Mouse (Mus musculus): ENCODE measurements at regions not wholly inside any gene's neighbourhood (a gene's known extent, or its start where the extent isn't known, plus 50 kb on each side); places are given as distances from the start of the nearest gene placed in this dataset.

DNA sequence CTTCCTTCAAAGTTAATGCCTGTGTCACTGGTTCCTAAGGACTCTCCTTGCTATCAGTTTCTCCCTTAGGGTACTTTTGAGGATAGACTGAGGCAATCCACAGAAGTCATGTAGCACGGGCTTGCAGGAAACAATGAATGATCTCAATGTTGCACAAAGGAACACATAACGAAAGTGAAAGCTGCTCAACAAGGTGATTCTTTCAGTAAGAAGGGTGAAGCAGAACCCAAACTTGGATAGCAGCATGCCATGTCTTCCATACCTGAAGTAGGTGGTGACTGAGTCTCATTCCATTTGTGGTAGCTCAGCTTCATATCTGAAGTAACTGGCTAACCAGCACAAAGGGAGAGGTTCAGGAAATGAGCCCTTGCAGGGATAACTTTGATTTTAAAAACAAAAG, 325.7 kb downstream of the H2al1j start:
- in situ Hi-C loops (cut with MboI, MseI) = no loop called here

DNA sequence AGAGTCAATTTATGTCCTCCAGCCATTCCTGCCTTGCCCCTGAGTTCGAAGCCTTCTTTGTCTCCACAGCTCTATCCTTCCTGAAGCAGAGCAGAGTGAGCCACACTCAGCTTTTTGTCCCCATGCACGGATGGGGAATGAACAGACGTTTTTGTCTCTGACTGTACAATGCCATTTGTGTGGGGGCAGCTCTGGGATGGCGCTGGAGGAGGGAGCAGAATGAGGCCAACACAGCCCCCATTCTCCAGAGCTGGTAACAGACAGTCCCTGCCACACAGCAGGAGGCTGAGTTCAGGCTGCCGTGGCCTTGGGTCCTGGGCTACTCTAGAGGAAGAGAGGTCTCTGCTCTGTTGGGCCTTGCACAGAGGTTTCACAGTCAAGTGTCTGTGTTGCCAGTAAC, 327.4 kb downstream of the H2al1j start:
- in situ Hi-C loops (cut with MboI, MseI) = no loop called here

- in situ Hi-C loops (cut with MboI, MseI) = no loop called here
Measured at GRCm38 (mm10) chrX:11655466-11655865, 327.8 kb downstream of the H2al1j start.

DNA sequence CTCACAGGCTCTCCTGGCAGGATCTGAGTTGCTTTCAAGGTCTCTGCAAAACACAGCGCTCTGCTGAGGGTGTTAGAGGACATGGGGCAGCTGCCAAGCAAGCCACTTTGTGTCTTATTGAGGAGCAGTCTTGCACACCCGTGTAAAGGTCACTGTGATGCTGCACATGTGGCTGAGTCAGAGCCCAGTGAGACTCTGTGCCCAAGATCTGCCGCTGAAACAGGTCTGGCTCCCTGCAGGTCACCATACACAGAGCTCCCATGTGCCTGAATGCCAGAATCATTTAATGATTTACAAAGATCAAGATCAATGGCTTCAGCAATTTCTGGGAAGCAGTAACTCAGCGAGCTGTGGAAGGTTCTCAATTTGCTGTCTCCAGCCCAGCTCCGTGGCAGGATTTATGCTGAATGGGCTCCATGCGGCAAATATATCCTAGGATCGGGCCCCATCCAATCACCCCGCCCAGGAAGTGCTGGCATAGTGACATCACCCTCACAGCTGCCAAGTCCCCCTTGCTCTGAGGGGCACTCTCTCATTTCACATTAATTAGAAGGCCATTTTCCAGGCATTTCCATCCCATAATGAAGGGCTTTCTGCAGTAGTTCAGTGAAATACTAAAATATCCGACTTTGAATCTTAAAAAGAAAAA, 330.1 kb downstream of the H2al1j start:
- in situ Hi-C loops (cut with MboI, MseI) = no loop called here

- in situ Hi-C loops (cut with MboI, MseI) = no loop called here
Measured at GRCm38 (mm10) chrX:11663187-11663829, 335.7 kb downstream of the H2al1j start.

GRCm38 (mm10) chrX:11664330-11665061, 336.9 kb downstream of the H2al1j start:
- in situ Hi-C loops (cut with MboI, MseI) = no loop called here

- in situ Hi-C loops (cut with MboI, MseI) = no loop called here
Measured at GRCm38 (mm10) chrX:11665077-11665974, 337.7 kb downstream of the H2al1j start.

DNA sequence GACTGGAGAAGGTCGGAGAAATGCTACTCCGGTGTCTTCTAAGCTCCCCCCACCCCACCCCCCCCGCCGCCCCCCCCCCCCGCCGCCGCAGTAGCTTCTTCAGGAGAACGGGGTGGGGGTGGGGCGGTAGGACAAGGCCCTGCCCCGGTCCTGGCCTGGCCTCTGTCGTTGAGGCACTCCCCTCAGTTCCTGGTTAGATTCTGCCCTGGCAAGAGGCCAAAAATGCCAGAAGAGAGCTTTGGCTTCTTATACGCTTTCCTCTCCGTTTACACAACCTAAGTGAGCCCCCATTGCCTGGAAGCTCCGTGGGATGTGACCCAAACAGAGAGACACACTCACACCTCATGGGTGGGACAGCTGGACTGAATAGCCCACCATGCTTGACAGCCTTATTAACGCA, 338.9 kb downstream of the H2al1j start:
- in situ Hi-C loops (cut with MboI, MseI) = no loop called here

DNA sequence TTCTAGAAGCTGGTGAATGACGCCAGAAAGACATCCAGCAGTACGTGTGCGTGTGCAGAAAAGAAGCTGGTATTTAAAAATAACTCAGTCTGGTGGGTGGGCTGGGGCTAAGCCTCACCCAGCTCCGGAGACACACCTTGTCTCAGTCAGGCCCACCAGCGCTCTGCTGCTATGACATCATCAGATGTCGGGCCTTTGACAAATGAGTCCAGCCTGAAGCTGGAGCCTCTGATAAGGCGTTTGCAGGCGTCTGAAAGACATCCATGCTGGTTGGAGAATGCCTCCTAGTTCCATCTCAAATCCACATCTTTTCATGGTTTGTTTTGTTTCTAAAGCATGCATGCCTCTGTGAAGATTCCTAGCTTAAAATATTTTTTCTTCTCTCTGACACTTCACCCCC, 344.2 kb downstream of the H2al1j start:
- in situ Hi-C loops (cut with MboI, MseI) = no loop called here

- in situ Hi-C loops (cut with MboI, MseI) = no loop called here
Measured at GRCm38 (mm10) chrX:11678086-11678485, 350.5 kb downstream of the H2al1j start.

DNA sequence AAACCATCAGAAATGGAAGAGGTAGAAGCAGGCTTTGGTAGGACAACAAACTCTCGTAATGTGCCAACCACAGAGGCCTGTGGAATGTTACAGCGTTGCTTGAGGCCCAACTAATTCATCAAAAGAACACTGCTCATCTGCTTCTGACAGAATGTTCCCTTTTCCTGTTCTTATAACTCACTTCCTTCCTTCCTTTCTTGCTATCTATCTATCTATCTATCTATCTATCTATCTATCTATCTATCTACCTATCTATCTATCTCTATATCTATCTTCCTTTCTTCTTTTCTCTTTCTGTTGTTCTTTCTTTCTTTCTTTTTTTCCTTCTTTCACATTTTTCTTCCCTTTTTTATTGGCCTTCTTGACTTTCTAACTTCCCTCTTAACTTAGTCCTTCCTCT, 353.7 kb downstream of the H2al1j start:
- in situ Hi-C loops (cut with MboI, MseI) = no loop called here

- in situ Hi-C loops (cut with MboI, MseI) = no loop called here
Measured at GRCm38 (mm10) chrX:11689989-11690405, 362.4 kb downstream of the H2al1j start.

DNA sequence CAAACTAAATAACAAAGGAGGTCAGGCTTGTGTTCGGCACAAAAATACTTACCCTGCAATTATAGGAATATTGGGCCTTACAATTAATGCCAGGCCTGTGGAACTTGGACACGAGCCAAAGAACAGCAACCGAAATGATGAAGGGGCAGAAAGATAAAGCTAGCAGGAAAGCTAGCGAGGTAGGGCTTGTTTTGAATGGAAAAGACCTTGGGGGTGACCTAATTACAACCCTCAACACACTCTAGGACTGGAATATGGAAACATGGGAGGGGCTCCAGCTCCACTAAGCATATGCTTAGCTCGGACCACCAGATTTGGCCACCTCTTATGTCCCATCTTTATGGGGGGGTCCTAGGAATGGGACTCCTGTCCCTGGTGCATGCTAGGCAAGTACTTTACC, 362.8 kb downstream of the H2al1j start:
- in situ Hi-C loops (cut with MboI, MseI) = no loop called here

DNA sequence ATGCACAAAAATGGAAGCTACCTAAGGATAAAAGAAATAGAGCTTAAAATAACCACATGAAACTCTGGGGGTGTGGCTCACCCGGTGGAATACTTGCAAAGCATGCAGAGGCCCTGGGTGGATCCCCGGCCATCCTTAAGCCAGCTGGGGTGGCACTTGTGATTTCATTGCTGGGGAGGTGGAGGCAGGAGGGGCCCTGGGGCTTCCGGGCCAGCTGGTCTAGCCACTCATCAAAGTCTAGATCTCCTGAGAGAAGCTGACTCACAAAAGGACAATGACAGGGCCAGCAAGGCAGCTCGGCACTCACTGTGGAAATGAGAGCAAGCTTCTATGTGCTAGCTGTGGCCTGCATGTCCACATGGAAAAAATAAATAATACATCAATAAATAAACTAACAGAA, 363.4 kb downstream of the H2al1j start:
- in situ Hi-C loops (cut with MboI, MseI) = no loop called here

DNA sequence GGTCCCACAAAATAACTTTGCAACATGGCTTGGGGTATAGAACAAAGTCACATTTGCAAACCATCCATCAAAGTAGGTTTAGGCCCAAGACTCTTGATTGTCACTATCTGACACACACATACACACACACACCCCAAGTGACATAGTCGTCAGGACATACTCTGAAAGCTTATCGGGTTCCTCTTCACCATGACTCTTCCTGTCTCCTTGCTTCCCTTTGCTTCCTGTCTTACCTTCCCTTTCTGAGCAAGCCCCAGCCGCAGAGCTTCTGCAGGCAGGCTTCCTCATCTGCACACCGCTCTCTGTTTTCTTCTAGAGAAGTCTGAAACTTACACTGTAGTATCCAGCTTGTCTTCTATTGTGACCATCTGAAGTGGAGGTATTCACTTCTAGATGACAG, 368.9 kb downstream of the H2al1j start:
- in situ Hi-C loops (cut with MboI, MseI) = no loop called here

DNA sequence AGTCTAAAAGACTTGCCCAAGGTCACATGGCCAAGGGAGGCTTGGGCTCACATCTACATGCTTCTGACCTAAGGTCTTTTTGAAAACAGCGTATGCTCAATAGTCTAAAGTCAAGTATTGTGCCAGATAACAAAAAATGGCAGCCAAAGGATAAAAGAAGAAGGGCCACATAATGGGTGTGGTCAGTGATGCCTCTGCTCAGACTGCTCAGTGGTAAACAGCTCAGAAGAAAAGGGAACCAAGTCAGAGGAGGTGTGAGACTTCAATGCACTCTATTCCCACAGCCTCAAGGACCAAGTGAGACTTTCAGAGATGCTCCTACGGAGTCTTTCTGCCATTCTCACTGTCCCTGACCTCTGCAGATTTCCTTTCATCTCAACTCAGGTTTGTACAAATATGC, 373.5 kb downstream of the H2al1j start:
- in situ Hi-C loops (cut with MboI, MseI) = no loop called here

- in situ Hi-C loops (cut with MboI, MseI) = no loop called here
Measured at GRCm38 (mm10) chrX:11705851-11706557, 378.4 kb downstream of the H2al1j start.

- in situ Hi-C loops (cut with MboI, MseI) = no loop called here
Measured at GRCm38 (mm10) chrX:11707330-11707729, 379.7 kb downstream of the H2al1j start.

DNA sequence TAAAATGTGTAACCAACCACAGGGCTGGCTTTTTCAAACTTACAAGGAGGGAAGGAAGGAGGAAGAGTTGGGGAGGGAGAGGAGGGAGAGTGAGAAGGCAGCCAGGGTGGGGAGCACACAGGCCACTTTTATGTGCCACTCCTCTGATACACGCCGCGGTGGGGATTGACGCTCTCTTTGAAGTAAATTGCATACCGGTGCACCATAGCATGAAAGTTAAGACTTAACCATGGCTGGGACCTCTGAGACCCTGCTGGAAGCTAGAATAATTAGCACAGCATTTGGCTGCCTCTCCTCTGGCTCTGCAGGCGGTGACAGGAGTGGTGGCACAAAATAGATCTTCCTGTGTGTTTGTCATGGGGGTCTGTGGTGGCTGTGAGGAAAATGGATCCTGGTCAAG, 380.7 kb downstream of the H2al1j start:
- in situ Hi-C loops (cut with MboI, MseI) = no loop called here

GRCm38 (mm10) chrX:11709326-11709725, 381.7 kb downstream of the H2al1j start:
- in situ Hi-C loops (cut with MboI, MseI) = no loop called here

DNA sequence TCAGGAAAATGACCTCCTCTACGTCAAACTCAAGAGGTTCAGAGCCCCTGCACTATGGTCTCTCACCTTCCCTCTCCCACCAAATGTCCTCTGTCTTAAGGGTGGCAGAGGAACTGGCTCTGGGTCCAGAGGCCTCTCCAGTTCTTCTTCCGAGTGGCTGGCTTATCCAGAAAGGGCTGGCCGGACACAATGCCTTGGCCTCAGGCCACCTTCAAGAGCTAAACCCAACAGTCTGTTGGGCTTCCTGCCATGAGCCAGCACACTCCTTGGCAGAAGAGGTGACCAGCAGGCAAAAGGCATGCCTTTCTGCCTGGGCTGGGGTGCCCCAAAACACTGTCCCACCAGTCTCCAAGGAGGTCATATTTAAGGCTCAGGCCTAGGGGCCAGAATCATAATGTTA, 385.8 kb downstream of the H2al1j start:
- in situ Hi-C loops (cut with MboI, MseI) = no loop called here
